Mouse (Mus musculus) hindbrain, embryonic 13.5 days (tissue): ENCODE measurements around the gene Elf3. TPM values are rescaled to one million over a fixed set of nuclear protein-coding genes. Genes with fewer than 3 reads are reported as not detected.

ENCODE experiments used
- ATAC-seq: fragments of 200-750 bp; cut with Nextera tagmentation; 2 replicates; pipeline ENCODE4 v1.8.0; 2017; ENCODE audit warnings: moderate TSS enrichment; ENCODE audit not compliant: low FRiP score
- H3K27ac ChIP-seq: fragments of 300-500 bp; sonication (generic); 2 replicates; pipeline ENCODE4 v1.5.1; 2015; ENCODE audit warnings: inconsistent platforms, mild to moderate bottlenecking, moderate library complexity
- H3K27me3 ChIP-seq: fragments of 300-500 bp; sonication (generic); 2 replicates; pipeline ENCODE4 v1.6.1; 2015; ENCODE audit warnings: mild to moderate bottlenecking, inconsistent platforms
- H3K36me3 ChIP-seq: fragments of 300-500 bp; sonication (generic); 2 replicates; pipeline ENCODE4 v1.6.1; 2015; ENCODE audit warnings: mild to moderate bottlenecking, inconsistent platforms
- H3K4me1 ChIP-seq: fragments of 300-500 bp; sonication (generic); replicated peaks from 2 replicates; pipeline ENCODE4 v1.6.1; 2015; ENCODE audit warnings: inconsistent platforms
- H3K4me2 ChIP-seq: fragments of 300-500 bp; sonication (generic); 2 replicates; pipeline ENCODE4 v1.6.1; 2015; ENCODE audit warnings: inconsistent platforms, mild to moderate bottlenecking, moderate library complexity
- H3K4me3 ChIP-seq: fragments of 300-500 bp; sonication (generic); 2 replicates; pipeline ENCODE4 v1.5.1; 2015; ENCODE audit warnings: mild to moderate bottlenecking, inconsistent platforms
- H3K9ac ChIP-seq: fragments of 300-500 bp; sonication (generic); 2 replicates; pipeline ENCODE4 v1.6.1; 2015; ENCODE audit warnings: mild to moderate bottlenecking, inconsistent platforms
- H3K9me3 ChIP-seq: fragments of 300-500 bp; sonication (generic); 2 replicates; pipeline ENCODE4 v1.6.1; 2016; ENCODE audit warnings: inconsistent platforms
- WGBS: fragments of 180-500 bp; shearing (Covaris S2); methylation state at CpG from one replicate; pipeline ENCODE4 v1.1.7; 2015; 5-methylcytosine and 5-hydroxymethylcytosine counted together
- polyA plus RNA-seq: library from polyadenylated mRNA; unstranded; fragments of >200 nt; fragmentation: Nextera tagmentation; extraction: Ambion mirVana; gene quantifications from 2 replicates; pipeline ENCODE4 v1.2.1, GENCODE M21; 2015

Gene Elf3
- polyA plus RNA-seq, 1 experiment from 2014 or later, result 0.19 TPM

GRCm38 (mm10) chr1:135204196-135205126, 53.9 kb downstream of the Elf3 start:
- no peak overlapping the region for H3K4me2 ChIP-seq
- no peaks in the 10 kb centered on the region for H3K27me3 ChIP-seq
- no peak overlapping the region for H3K9ac ChIP-seq
- no peak for ATAC-seq
- H3K27ac ChIP-seq, result no peak overlapping the region
- H3K4me3 ChIP-seq, result no peak overlapping the region
- WGBS, result 40% methylated on average over 12 of the region's 12 CpGs
- no peaks in the 10 kb centered on the region for H3K36me3 ChIP-seq
- no peaks in the 10 kb centered on the region for H3K9me3 ChIP-seq
- peaks cover 10% of the 10 kb centered on the region for H3K4me1 ChIP-seq

Other genes with a start within 250 kb of the Elf3 start
- gene Lgr6, start 153.3 kb downstream of the Elf3 start, polyA plus RNA-seq, result 0.47 and 0.92 TPM in 2 replicates
- 0.62 and 0.88 TPM in 2 replicates for gene Ptpn7, start 125.9 kb downstream of the Elf3 start, polyA plus RNA-seq
- gene Arl8a, start 111.7 kb downstream of the Elf3 start, polyA plus RNA-seq, result 284 and 285 TPM in 2 replicates
- gene Gpr37l1, start 90.9 kb downstream of the Elf3 start, polyA plus RNA-seq, result 0.35 and 0.41 TPM in 2 replicates
- 101 and 102 TPM in 2 replicates for gene Rnpep, start 25.5 kb upstream of the Elf3 start, polyA plus RNA-seq
- 145 and 164 TPM in 2 replicates for gene Timm17a, start 55.2 kb upstream of the Elf3 start, polyA plus RNA-seq
- 0.29 and 0.31 TPM in 2 replicates for gene Lmod1, start 66.2 kb upstream of the Elf3 start, polyA plus RNA-seq
- 84.2 and 89.9 TPM in 2 replicates for gene Shisa4, start 116.7 kb upstream of the Elf3 start, polyA plus RNA-seq
- gene Ipo9, start 171.9 kb upstream of the Elf3 start, polyA plus RNA-seq, result 124 and 126 TPM in 2 replicates